Comparison of ENCODE assay signal across 14 mouse cellular contexts in the genomic region with DNA sequence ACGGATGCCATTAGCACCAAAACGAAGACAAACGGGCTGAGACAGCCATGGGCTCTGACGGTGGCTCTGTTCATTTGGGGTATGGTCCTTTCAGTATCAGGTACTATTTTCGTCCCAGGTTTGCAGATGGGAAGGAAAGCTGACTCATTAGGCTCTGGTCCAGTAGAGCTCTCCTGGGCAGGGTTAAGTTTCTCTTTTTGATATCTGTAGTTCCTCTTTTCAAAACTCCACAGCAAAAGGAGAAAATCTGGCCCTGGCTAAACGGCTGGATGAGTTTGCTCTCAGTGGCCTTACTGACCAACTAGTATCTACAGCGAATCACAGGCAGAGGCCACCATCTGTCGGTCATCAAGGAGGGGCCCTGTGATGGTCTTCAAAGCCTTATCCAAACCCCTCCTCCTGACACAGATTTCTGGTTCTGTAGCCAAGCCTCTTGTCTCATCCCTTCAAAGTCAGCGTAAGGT. TPM values are rescaled to one million over a fixed set of nuclear protein-coding genes. Genes with fewer than 3 reads are reported as not detected.
DNase-seq lines count a peak whose midpoint lies in the region; TF ChIP-seq lines count a peak whose summit lies in the region.
"Had no signal": no experiment of that assay in that cellular context is flagged by ENCODE, and none has a peak within 500 bp of the region (broad histone marks: within the 10 kb centered on the region; RNA-seq: fewer than 3 reads in every experiment).

No protein-coding gene starts in this region.

- no peak overlapping the region for H3K4me3 ChIP-seq in lung, adult 2 months (replicated peaks; ENCODE audit: extremely low read depth, low read depth, low read length)
- H3K4me3 ChIP-seq: hindbrain, embryonic 12.5 days; intestine, embryonic 15.5 days; limb, embryonic 15.5 days had no signal

- TF ChIP-seq CTCF in lung, adult 2 months (IDR thresholded peaks at IDR 0.05; ENCODE audit: insufficient read depth, low read length) = no peak

- DNase-seq in embryo, embryonic 10.5 days (ENCODE audit: low spot score) = peak; percentile 18
- DNase-seq in embryo, embryonic 10 days (ENCODE audit: low spot score) = no peak
- DNase-seq in spleen, adult 18-20 months = peak; percentile 17 to 20
- no peak for DNase-seq in spleen, postnatal 4 days (ENCODE audit: low spot score in 2 of 2)
- DNase-seq in cerebellum, postnatal 14 days = peak; percentile 48 to 65
- peak; percentile 34 for DNase-seq in retina, postnatal 7 days (ENCODE audit: low read depth, low spot score)
- no peak for DNase-seq in lung, adult 2 months
- DNase-seq in thymus, adult 18-20 months = no peak
- DNase-seq: adrenal gland, postnatal 14 days; gastrocnemius, postnatal 25 days; liver, postnatal 0 days had no signal

- H3K4me1 ChIP-seq in lung, adult 2 months (ENCODE audit: control insufficient read depth, insufficient read depth, low read length) = no peaks in the 10 kb centered on the region
- H3K4me1 ChIP-seq: hindbrain, embryonic 12.5 days; intestine, embryonic 15.5 days had no signal

- 62% methylated on average over 9 of the region's 9 CpGs for whole genome bisulfite sequencing in lung, adult 2 months

- no peak for TF ChIP-seq POLR2A in lung, adult 2 months (IDR thresholded peaks at IDR 0.05; ENCODE audit: borderline replicate concordance, extremely low read depth, low read depth, low read length)

RNA-seq across cellular contexts. Expression of a gene that starts 34.1 kb away (rescaled TPM):
- 6.2 and 8.9 TPM in 2 replicates for polyA plus RNA-seq in lung, adult 2 months (2012; rRNA removed)

Comparison
In these comparisons a context has a peak if more than half of its experiments do, and no peak if none do; other contexts are left out.
1. DNase-seq: peak in embryo, embryonic 10.5 days (single experiment), spleen, adult 18-20 months (2 of 2), cerebellum, postnatal 14 days (2 of 2) and retina, postnatal 7 days (single experiment); none in embryo, embryonic 10 days (single experiment), spleen, postnatal 4 days (0 of 2), lung, adult 2 months (single experiment) and thymus, adult 18-20 months (0 of 2).